Mouse (Mus musculus): ENCODE results near the gene Camk1d.

GRCm38 (mm10) chr2:5648764-5649163, 65.6 kb downstream of the Camk1d start:
- TF ChIP-seq CTCF (IDR thresholded peaks at IDR 0.05; ENCODE audit: extremely low read depth, insufficient read length, insufficient replicate concordance, low read depth, low read length) (no peak), POLR2A (IDR thresholded peaks at IDR 0.05; ENCODE audit: low read depth, low read length) (no peak)

Data from small intestine, adult 2 months (tissue).